Mouse (Mus musculus) limb, embryonic 13.5 days (tissue): ENCODE measurements at regions not wholly inside any gene's neighbourhood (a gene's known extent, or its start where the extent isn't known, plus 50 kb on each side); places are given as distances from the start of the nearest gene placed in this dataset.

Experiments used
- ATAC-seq: fragments of 200-750 bp; cut with Nextera tagmentation; 2 replicates; pipeline ENCODE4 v1.8.0; 2017; ENCODE audit warnings: low read depth, moderate number of reproducible peaks, moderate TSS enrichment; ENCODE audit not compliant: low FRiP score
- H3K27ac ChIP-seq: fragments of 300-500 bp; sonication (generic); 2 replicates; pipeline ENCODE4 v1.5.1; 2015; ENCODE audit warnings: inconsistent platforms, mild to moderate bottlenecking, moderate library complexity
- H3K27me3 ChIP-seq: fragments of 300-500 bp; sonication (generic); 2 replicates; pipeline ENCODE4 v1.6.1; 2015; ENCODE audit warnings: mild to moderate bottlenecking, inconsistent platforms
- H3K36me3 ChIP-seq: fragments of 300-500 bp; sonication (generic); 2 replicates; pipeline ENCODE4 v1.6.1; 2015; ENCODE audit warnings: inconsistent platforms, mild to moderate bottlenecking, moderate library complexity
- H3K4me1 ChIP-seq: fragments of 300-500 bp; sonication (generic); 2 replicates; pipeline ENCODE4 v1.6.1; 2015; ENCODE audit warnings: inconsistent platforms
- H3K4me2 ChIP-seq: fragments of 300-500 bp; sonication (generic); replicated peaks from 2 replicates; pipeline ENCODE4 v1.6.1; 2015; ENCODE audit warnings: inconsistent platforms, mild to moderate bottlenecking, moderate library complexity
- H3K4me3 ChIP-seq: fragments of 300-500 bp; sonication (generic); 2 replicates; pipeline ENCODE4 v1.5.1; 2015; ENCODE audit warnings: moderate library complexity, mild to moderate bottlenecking, inconsistent platforms
- H3K9ac ChIP-seq: fragments of 300-500 bp; sonication (generic); 2 replicates; pipeline ENCODE4 v1.6.1; 2015; ENCODE audit warnings: mild to moderate bottlenecking, inconsistent platforms
- H3K9me3 ChIP-seq: fragments of 300-500 bp; sonication (generic); 2 replicates; pipeline ENCODE4 v1.6.1; 2016; ENCODE audit warnings: inconsistent platforms
- WGBS: fragments of 180-500 bp; shearing (Covaris S2); methylation state at CpG from one replicate; pipeline ENCODE4 v1.1.7; 2015; 5-methylcytosine and 5-hydroxymethylcytosine counted together

DNA sequence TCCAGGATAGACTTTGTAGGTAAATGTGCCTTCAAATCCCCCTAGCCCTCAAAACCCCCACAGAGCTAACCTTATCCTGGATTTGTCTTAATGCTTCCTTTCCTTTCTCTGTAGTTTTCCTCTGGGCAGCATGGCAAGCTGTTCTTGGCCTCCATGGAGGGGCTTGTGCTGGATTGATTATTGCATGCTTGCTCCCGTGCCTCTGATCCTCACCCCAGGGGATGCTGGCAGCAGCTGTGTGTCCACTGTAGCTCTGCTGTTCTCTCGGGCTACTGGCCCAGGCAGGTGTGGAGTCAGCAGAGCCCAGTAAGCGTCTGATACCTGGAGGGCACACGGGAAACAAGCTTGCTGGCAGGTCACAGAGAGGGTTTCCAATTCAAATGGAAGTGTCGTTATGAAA, 68.2 kb upstream of the Gm11983 start:
- ATAC-seq: no peak
- Histone ChIP-seq H3K36me3 (no peaks in the 10 kb centered on the region), H3K9ac (no peak overlapping the region), H3K27me3 (no peaks in the 10 kb centered on the region), H3K27ac (peak overlapping the region; percentile 33; the same call in 1 of the 2 replicates), H3K4me1 (peaks cover 12% of the 10 kb centered on the region), H3K4me3 (no peak overlapping the region), H3K9me3 (no peaks in the 10 kb centered on the region), H3K4me2 (no peak overlapping the region)
- 16% methylated on average over 5 of the region's 5 CpGs for WGBS

DNA sequence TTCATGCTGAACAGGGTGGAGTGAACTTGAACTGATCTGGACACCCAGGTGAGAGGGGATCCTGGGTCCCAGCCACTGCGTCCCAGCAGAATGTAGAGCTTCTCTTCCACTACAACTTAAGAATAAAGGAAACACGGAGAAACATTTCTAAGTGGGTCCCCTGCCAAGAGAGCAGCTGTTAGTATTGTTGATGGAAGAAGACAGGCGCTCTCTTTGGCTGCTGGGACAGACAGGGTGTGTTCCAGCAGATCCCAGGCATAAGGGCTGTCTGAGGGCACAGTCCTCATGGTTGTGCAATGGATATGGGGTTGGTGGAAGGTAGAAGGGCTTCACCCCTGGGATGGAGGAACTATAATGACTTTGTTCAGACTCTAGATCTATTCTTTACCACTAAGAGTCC, 65.5 kb upstream of the Gm11983 start:
- Histone ChIP-seq H3K4me3 (no peak overlapping the region), H3K27ac (no peak overlapping the region), H3K4me1 (peaks cover 18% of the 10 kb centered on the region), H3K36me3 (no peaks in the 10 kb centered on the region), H3K27me3 (no peaks in the 10 kb centered on the region), H3K9ac (no peak overlapping the region), H3K9me3 (no peaks in the 10 kb centered on the region), H3K4me2 (no peak overlapping the region)
- 77% methylated on average over 3 of the region's 3 CpGs for WGBS
- ATAC-seq: no peak

DNA sequence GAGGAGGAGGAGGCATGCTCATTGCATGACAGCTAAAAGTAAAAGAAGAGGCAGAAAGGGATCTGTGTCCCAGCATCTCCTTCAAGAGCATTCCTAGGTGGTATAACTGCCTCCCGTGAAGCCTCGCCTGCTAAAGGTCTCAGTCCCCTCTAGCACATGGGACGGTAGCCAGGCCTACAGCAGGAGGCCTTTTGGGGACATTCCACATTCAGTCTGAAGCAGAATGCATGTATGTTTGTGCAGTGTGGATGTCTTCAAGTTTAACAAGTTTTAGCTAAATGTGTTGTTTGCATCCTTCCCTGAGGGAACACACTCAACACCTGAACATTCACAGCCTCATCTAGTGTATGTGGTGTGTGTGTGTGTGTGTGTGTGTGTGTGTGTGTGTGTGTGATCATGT, 64.8 kb upstream of the Gm11983 start:
- Histone ChIP-seq H3K27me3 (no peaks in the 10 kb centered on the region), H3K27ac (no peak overlapping the region), H3K4me1 (peaks cover 18% of the 10 kb centered on the region), H3K9ac (no peak overlapping the region), H3K4me2 (no peak overlapping the region), H3K9me3 (no peaks in the 10 kb centered on the region), H3K36me3 (no peaks in the 10 kb centered on the region), H3K4me3 (no peak overlapping the region)
- ATAC-seq: no peak
- WGBS: 68% methylated on average over 3 of the region's 3 CpGs

DNA sequence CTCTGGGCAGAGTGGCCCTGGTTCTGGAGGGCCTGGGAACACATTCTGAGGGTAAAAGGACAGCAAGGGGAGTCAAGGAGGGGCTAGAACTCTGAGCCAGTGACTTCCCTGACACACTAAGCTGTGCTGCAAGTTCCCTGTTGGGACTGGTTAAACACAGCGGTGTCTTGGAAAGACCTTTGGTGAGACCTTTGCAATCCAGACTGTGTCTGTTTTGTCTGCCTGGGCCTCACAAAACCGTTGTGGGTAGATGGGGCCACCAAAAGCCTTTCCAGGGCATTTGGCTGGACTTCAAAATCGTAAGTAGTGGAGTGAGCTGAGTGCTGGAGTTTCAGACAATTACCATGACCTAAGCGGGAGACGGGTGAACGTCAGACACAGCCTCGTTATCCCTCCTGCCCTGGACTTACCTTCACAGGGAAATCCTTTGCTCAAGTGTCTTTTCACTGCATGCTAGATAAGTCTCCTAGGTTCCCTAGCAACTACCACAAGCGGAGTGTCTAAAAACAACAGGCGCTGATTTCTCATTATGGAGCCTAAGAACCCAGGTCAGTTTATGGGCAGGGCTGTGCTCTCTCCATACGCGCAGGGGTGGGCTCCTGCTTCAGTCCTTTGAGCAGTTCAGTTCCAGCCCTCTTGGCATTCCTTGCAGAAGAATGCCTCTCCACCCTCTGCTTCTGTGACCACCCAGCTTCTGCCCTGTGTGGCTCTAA, 63.5 kb upstream of the Gm11983 start:
- no peak for ATAC-seq
- H3K4me1 ChIP-seq: peaks cover 18% of the 10 kb centered on the region
- no peak overlapping the region for H3K9ac ChIP-seq
- H3K27ac ChIP-seq: 0 out of 2 replicates have a peak overlapping the region, but pooled peaks have one; percentile 3
- 0 out of 2 replicates have a peak overlapping the region, but pooled peaks have one; percentile 3 for H3K4me2 ChIP-seq
- WGBS: 34% methylated on average over 11 of the region's 11 CpGs
- H3K9me3 ChIP-seq: no peaks in the 10 kb centered on the region
- H3K27me3 ChIP-seq: no peaks in the 10 kb centered on the region
- H3K36me3 ChIP-seq: no peaks in the 10 kb centered on the region
- no peak overlapping the region for H3K4me3 ChIP-seq

DNA sequence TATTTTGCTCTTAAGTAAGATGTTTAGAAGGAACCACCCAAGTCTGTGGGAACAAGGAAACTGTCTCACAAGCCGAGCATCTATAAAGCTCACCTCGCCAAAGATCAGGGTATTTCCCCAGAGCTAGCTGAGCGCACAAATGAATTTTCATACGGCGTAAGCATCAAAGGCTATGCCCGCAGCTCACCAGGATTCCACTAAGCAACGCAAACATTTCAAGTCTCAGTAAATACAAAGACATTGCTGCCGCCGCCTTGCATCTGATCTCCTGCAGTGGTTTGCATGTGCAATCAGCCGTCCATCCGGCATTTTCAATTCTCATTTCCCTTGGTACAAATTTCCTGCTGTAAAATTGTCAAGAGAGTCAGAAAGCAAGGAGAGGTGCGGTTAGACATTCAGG, 62.9 kb upstream of the Gm11983 start:
- no peaks in the 10 kb centered on the region for H3K9me3 ChIP-seq
- H3K9ac ChIP-seq: no peak overlapping the region
- no peaks in the 10 kb centered on the region for H3K36me3 ChIP-seq
- no peak for ATAC-seq
- H3K4me2 ChIP-seq: 0 out of 2 replicates have a peak overlapping the region, but pooled peaks have one; percentile 3
- no peak overlapping the region for H3K27ac ChIP-seq
- peaks cover 13% of the 10 kb centered on the region for H3K4me1 ChIP-seq
- no peak overlapping the region for H3K4me3 ChIP-seq
- H3K27me3 ChIP-seq: no peaks in the 10 kb centered on the region
- 42% methylated on average over 12 of the region's 12 CpGs for WGBS

DNA sequence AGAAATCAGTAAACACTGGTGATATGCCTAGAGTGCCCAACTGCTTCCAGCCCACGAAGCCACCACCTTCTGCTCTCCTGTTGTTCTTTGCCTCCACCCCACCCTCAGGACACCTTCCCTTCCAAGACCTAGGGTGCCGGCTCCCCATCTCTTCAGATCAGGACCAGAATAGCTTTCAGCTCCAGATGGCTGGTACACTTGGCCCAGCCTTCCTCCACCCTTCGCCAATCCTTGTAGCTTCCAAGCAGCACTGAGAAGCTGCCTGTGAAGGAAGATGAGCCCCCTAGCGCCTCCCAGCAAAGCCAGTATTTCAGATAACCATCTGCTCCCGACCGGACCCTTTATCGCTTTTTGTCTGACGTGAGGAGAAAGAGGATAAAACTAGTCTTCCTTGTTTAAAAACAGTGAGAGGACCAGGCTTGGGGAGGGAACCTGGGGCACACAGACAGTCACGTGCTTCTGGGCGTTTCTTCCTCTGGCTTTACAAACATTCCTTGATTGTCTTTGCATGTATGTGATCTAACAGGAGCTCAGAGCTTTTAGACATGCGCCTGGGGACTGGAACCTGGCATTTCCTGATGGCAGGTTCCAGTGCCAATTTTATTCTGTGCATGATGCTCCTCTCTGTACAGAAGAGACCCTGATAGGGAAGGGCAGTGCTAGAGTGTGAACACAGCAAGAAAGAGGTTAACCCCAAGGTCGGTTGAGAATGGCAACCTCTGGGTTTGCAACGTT, 62.0 kb upstream of the Gm11983 start:
- H3K9me3 ChIP-seq: no peaks in the 10 kb centered on the region
- 74% methylated on average over 13 of the region's 13 CpGs for WGBS
- no peaks in the 10 kb centered on the region for H3K27me3 ChIP-seq
- no peak overlapping the region for H3K9ac ChIP-seq
- no peak overlapping the region for H3K4me3 ChIP-seq
- H3K36me3 ChIP-seq: no peaks in the 10 kb centered on the region
- peaks cover 16% of the 10 kb centered on the region for H3K4me1 ChIP-seq
- no peak overlapping the region for H3K4me2 ChIP-seq
- no peak; the same call in 1 of the 2 replicates for ATAC-seq
- no peak overlapping the region for H3K27ac ChIP-seq

DNA sequence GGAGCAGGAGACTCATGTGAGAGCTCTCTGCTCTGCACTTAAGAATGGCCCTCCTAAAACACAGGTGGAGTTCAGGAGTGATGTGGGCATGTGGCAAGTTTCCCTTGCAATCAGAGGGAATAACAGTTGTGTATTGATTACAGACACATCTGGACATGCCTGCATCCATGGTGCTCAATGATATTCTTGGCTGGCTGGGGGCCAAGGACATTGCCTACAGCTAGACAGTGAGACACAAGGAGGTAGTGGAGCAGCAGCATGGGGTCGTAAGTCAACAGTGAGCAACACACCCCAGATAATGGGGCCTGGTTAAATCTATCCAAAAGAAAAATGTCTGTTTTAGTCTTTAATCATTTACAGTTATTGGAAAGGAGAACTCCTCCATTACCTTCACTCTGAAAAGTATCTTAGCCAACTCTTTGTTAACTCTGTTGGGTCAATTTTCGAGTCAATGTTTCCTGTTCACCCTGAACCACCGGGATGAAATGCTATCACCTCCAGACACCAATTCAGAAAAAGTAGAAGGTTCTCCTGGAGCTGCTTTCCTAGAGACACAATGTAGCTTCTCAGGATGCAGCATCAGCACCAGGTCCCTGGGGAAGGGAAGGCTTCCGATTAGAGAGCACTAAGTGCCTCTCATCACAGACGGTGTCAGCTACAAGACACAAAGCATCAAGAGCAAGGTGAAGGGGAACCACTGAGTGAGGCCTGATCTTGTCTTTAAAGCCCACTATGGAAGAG, 61.1 kb upstream of the Gm11983 start:
- Histone ChIP-seq H3K4me2 (no peak overlapping the region), H3K27ac (no peak overlapping the region), H3K9me3 (no peaks in the 10 kb centered on the region), H3K27me3 (no peaks in the 10 kb centered on the region), H3K9ac (no peak overlapping the region), H3K36me3 (no peaks in the 10 kb centered on the region), H3K4me3 (no peak overlapping the region), H3K4me1 (peaks cover 16% of the 10 kb centered on the region)
- WGBS: 87% methylated on average over 5 of the region's 5 CpGs
- no peak for ATAC-seq

DNA sequence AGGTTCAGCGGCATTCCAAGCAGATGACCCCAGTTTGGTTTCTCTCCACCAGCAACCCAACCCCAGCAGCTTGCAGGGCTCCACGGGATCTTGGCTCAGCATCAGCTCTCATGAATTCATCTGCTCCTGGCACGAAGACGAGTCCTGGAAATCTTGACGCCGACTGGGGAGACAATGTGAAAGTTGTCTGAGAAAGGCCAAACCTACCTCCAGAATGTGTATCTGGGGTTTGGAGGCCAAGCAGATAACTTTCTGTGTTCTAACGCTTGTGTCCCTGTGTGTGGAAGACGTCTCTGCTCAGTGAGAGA, 58.3 kb upstream of the Gm11983 start:
- H3K27ac ChIP-seq: 0 out of 2 replicates have a peak overlapping the region, but pooled peaks have one; percentile 10
- no peak overlapping the region for H3K9ac ChIP-seq
- no peaks in the 10 kb centered on the region for H3K9me3 ChIP-seq
- no peak overlapping the region for H3K4me3 ChIP-seq
- H3K36me3 ChIP-seq: no peaks in the 10 kb centered on the region
- H3K4me2 ChIP-seq: no peak overlapping the region
- ATAC-seq: no peak
- no peaks in the 10 kb centered on the region for H3K27me3 ChIP-seq
- 56% methylated on average over 8 of the region's 8 CpGs for WGBS
- peaks cover 9% of the 10 kb centered on the region for H3K4me1 ChIP-seq

DNA sequence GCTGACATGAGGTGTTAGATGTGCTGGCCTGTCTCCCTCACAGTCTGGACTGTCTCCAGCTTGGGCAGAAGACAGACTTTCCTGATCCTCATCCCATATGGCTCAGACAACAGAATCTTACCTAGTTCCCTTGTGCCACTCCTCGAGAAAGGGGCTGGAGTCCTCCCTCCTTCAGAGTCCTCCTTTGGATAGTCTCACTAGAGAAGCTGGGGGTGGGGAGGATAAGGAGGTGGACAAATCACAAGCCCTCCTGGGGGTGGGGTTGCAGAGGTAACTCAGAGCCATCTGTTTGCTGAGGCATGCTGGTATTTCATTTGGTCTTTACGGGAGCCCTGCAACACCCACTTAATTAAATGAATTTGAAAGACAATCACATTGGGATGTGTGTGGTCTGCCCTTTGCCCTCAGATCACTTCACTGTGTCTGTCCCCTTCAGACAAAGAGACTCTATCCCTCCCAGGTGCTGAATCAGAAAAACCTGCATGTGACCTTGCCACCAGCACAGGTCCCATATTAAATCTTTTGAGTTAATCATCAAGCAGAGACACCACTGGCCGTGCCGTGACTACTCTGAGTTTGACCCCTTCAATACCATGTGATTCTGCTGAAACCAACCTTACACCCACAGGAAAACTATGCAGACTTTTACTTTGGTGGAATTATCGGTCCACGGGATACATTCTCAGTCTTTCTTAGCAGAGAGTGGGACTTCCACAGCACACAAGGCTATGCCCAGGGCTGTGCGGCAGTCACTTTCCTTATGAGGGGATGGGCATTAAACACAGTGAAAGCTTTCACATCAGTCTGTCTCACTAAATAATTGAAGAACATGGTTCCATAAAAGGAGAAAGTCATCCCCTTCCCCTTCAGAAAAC, 57.7 kb upstream of the Gm11983 start:
- 26% methylated on average over 7 of the region's 7 CpGs for WGBS
- ATAC-seq: no peak

DNA sequence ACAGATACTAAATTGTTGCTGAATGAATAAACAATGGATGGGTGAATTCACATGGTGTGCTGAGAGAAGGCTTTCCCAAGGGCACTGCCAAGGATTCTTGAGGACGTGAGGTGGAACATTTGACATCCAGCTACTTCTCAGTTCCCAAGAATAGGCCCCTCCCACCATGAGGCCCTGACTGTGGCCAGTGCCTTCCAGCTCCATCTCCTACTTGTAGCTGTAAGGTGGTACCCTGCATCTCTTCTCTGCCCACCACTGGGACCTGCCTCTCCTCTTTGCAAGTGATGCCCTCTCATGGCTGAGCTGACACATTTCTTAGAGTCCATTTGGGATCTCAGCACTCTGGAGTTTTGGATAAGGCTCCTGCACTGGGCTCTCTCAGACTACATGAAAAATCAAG, 56.3 kb upstream of the Gm11983 start:
- Histone ChIP-seq H3K4me1 (peaks cover 15% of the 10 kb centered on the region; the same call in 1 of the 2 replicates), H3K27ac (no peak overlapping the region), H3K27me3 (no peaks in the 10 kb centered on the region), H3K4me2 (no peak overlapping the region), H3K9ac (no peak overlapping the region), H3K36me3 (no peaks in the 10 kb centered on the region), H3K9me3 (no peaks in the 10 kb centered on the region), H3K4me3 (no peak overlapping the region)
- 85% methylated on average over 1 of the region's 1 CpGs for WGBS
- ATAC-seq: no peak

More for the DNA sequence above, 57.7 kb upstream of the Gm11983 start:
- Histone ChIP-seq H3K27me3 (no peaks in the 10 kb centered on the region), H3K4me3 (no peak overlapping the region), H3K36me3 (no peaks in the 10 kb centered on the region), H3K27ac (no peak overlapping the region), H3K9ac (no peak overlapping the region), H3K4me1 (peaks cover 5% of the 10 kb centered on the region; the same call in 1 of the 2 replicates), H3K4me2 (no peak overlapping the region), H3K9me3 (no peaks in the 10 kb centered on the region)

DNA sequence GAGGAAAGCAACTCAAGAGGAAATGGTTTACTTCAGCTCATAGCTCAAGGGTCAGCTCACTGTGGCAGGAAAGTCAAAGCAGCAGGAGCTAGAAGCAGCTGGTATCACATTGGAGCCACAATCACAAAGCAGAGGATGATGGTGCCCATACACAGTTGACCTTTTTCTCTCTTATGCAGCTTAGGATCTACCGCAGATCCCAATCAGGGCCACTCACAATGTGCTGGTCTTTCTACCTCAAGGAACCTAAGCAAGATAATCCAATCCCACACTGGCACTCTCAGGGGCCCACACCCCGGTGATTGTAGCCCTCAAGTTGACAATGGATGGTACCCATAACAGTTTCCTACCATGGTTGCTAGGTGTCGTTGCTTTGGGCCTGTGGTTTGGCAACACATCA, 55.6 kb upstream of the Gm11983 start:
- Histone ChIP-seq H3K4me1 (peaks cover 15% of the 10 kb centered on the region; the same call in 1 of the 2 replicates), H3K9me3 (no peaks in the 10 kb centered on the region), H3K9ac (no peak overlapping the region), H3K4me3 (no peak overlapping the region), H3K27ac (no peak overlapping the region), H3K4me2 (no peak overlapping the region), H3K36me3 (no peaks in the 10 kb centered on the region), H3K27me3 (no peaks in the 10 kb centered on the region)
- WGBS: 93% methylated on average over 3 of the region's 3 CpGs
- ATAC-seq: no peak
